Mouse (Mus musculus): ENCODE measurements at regions not wholly inside any gene's neighbourhood (a gene's known extent, or its start where the extent isn't known, plus 50 kb on each side); places are given as distances from the start of the nearest gene placed in this dataset.

DNA sequence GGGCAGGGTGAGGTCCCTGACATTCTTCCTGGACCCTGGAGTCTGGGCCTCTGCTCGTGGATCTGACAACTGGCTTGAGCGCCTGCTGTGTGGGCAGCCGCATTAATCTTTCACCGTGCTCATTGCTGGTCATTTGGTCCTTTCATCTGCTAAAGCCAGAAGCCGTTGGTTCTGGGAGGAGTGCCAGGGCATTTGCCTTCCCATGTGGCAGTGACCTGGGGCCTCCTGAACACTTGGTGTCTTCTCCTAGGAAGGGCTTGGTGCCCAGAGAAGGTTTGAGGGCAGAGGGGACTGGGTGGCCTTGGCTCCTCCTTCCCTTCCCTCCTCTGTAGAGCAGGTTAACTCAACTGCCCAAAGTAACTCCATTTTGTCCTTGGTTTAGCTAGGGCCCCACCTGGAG, 79.7 kb upstream of the Adra2c start:
- Histone ChIP-seq H3K36me3 (ENCODE audit: insufficient read depth, low read length) (no peaks in the 10 kb centered on the region), H3K27me3 (ENCODE audit: insufficient read depth, low read length) (no peaks in the 10 kb centered on the region), H3K4me1 (ENCODE audit: insufficient read depth, low read length) (no peaks in the 10 kb centered on the region), H3K27ac (ENCODE audit: low read depth, low read length) (no peak overlapping the region), H3K4me3 (ENCODE audit: low read depth, low read length) (no peak overlapping the region), H3K9ac (replicated peaks; ENCODE audit: low read length, poor library complexity, severe bottlenecking) (no peak overlapping the region), H3K4me2 (ENCODE audit: low read depth, low read length, poor library complexity, severe bottlenecking) (no peak overlapping the region), H3K9me3 (ENCODE audit: low read length) (no peaks in the 10 kb centered on the region)
- DNase-seq (ENCODE audit: low spot score) (peak; percentile 43), ATAC-seq (ENCODE audit: low FRiP score) (no peak)
- 59% methylated on average over 5 of the region's 5 CpGs for WGBS
- no peak for TF ChIP-seq CTCF (IDR thresholded peaks at IDR 0.05)

DNA sequence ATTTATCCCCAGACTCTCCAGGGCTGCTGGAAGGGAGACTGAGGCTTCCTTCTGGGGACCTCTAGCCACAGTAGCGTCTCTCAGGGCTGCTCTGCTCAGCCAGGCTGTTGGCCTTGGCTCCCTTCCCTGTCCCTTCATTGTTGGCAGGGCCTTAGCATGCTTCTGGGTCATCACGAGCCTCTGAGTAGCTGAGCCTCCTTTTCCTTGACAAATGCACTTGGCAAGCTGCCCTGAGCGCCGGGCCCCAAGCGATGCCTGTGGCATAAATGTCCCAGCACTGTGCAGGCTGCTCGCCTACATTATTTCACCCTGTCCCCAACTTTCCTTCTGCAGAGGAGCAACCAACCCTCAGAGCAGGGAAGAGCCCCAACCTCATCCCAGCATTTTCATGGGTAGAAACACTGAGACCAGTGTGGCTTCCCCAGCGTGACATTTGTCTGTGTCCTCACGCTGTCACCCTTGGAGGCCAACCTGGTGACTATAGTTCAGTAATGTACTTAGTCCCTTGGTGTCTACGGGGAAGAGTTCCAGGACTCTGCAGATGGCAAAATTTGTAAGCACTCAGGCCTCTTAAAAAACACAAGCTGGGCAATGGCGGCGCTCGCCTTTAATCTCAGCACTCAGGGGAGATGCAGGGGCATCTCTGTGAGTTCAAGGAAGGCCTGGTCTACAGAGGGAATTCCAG, 83.7 kb upstream of the Lrpap1 start:
- no peak overlapping the region for H3K4me2 ChIP-seq (ENCODE audit: low read depth, low read length, poor library complexity, severe bottlenecking)
- H3K27ac ChIP-seq (ENCODE audit: low read depth, low read length): no peak overlapping the region
- no peaks in the 10 kb centered on the region for H3K27me3 ChIP-seq (ENCODE audit: insufficient read depth, low read length)
- H3K9me3 ChIP-seq (ENCODE audit: low read length): no peaks in the 10 kb centered on the region
- peak; percentile 77 for ATAC-seq (ENCODE audit: low FRiP score)
- H3K9ac ChIP-seq (replicated peaks; ENCODE audit: low read length, poor library complexity, severe bottlenecking): no peak overlapping the region
- H3K4me3 ChIP-seq (ENCODE audit: low read depth, low read length): no peak overlapping the region
- no peaks in the 10 kb centered on the region for H3K4me1 ChIP-seq (ENCODE audit: insufficient read depth, low read length)
- TF ChIP-seq CTCF (IDR thresholded peaks at IDR 0.05): no peak
- H3K36me3 ChIP-seq (ENCODE audit: insufficient read depth, low read length): no peaks in the 10 kb centered on the region
- 57% methylated on average over 12 of the region's 12 CpGs for WGBS
- DNase-seq (ENCODE audit: low spot score): peak; percentile 93

DNA sequence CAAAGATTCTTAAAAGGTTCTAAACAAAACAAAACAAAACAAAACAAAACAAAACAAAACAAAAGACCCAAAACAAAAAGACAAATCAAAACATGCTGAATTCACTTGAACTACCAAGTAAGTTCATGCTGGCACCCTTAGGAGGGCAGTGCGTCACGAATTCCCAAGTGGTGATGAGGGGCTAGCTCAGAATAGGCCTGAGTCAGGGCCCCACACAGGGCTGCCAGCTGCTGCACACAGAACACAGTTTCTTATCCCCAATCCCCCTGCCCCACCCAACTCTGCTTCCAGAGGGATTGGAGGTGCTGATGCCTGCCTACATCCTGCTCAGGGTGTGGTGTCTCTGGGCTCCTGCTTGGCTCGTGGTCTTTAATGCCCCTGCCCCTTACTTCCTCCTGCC, 80.3 kb upstream of the Lrpap1 start:
- H3K27ac ChIP-seq (ENCODE audit: low read depth, low read length): no peak overlapping the region
- H3K27me3 ChIP-seq (ENCODE audit: insufficient read depth, low read length): no peaks in the 10 kb centered on the region
- no peak overlapping the region for H3K4me3 ChIP-seq (ENCODE audit: low read depth, low read length)
- H3K9me3 ChIP-seq (ENCODE audit: low read length): no peaks in the 10 kb centered on the region
- WGBS: 69% methylated on average over 3 of the region's 3 CpGs
- H3K4me1 ChIP-seq (ENCODE audit: insufficient read depth, low read length): no peaks in the 10 kb centered on the region
- DNase-seq (ENCODE audit: low spot score) (no peak), ATAC-seq (ENCODE audit: low FRiP score) (no peak)
- TF ChIP-seq CTCF (IDR thresholded peaks at IDR 0.05): no peak
- H3K9ac ChIP-seq (replicated peaks; ENCODE audit: low read length, poor library complexity, severe bottlenecking): no peak overlapping the region
- no peaks in the 10 kb centered on the region for H3K36me3 ChIP-seq (ENCODE audit: insufficient read depth, low read length)
- H3K4me2 ChIP-seq (ENCODE audit: low read depth, low read length, poor library complexity, severe bottlenecking): no peak overlapping the region

DNA sequence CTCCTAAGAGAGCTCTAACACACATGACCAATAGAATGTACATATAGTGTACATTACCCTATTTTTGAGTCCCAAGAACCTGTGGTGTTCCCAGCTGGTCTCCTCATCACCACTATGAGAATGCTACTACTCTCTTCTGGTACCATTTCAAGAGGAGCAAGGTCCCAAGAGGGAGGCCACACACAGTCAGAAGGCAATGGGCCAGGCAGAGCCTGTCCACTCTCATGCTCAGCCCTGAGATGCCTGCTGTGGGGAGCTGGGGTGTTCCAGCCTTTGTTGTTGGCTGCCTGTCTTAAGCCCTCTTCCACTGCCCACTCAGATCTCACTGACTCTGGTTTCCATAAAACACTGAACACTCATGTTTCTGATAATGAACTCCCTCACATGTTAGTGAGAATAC, 79.7 kb upstream of the Lrpap1 start:
- TF ChIP-seq CTCF (IDR thresholded peaks at IDR 0.05): no peak
- H3K36me3 ChIP-seq (ENCODE audit: insufficient read depth, low read length): no peaks in the 10 kb centered on the region
- no peaks in the 10 kb centered on the region for H3K4me1 ChIP-seq (ENCODE audit: insufficient read depth, low read length)
- no peak overlapping the region for H3K27ac ChIP-seq (ENCODE audit: low read depth, low read length)
- no peak overlapping the region for H3K9ac ChIP-seq (replicated peaks; ENCODE audit: low read length, poor library complexity, severe bottlenecking)
- H3K27me3 ChIP-seq (ENCODE audit: insufficient read depth, low read length): no peaks in the 10 kb centered on the region
- H3K4me2 ChIP-seq (ENCODE audit: low read depth, low read length, poor library complexity, severe bottlenecking): no peak overlapping the region
- no peak for ATAC-seq (ENCODE audit: low FRiP score)
- no peak for DNase-seq (ENCODE audit: low spot score)
- H3K9me3 ChIP-seq (ENCODE audit: low read length): no peaks in the 10 kb centered on the region
- H3K4me3 ChIP-seq (ENCODE audit: low read depth, low read length): no peak overlapping the region

DNA sequence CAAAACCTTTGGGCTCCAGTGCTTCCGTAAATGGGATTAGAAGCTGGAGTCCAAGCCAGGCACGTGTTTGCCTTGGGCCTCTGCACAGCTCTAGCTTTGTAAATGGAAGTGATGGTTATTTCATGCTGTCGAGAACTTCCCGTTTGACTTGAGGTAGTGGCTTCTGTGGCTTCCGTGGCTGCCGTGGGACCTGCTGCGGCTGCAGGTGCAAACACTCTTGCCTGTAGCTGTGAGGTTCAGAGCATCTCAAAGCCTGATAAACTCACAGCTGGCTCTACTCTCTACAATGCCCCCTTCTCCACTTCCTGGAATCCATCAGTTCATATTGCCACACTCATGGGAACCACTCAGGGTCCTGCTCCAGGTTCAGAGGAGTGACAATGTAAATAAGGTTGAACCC, 77.9 kb upstream of the Lrpap1 start:
- WGBS: 62% methylated on average over 7 of the region's 7 CpGs
- Histone ChIP-seq H3K27me3 (ENCODE audit: insufficient read depth, low read length) (no peaks in the 10 kb centered on the region), H3K36me3 (ENCODE audit: insufficient read depth, low read length) (no peaks in the 10 kb centered on the region), H3K27ac (ENCODE audit: low read depth, low read length) (no peak overlapping the region), H3K4me2 (ENCODE audit: low read depth, low read length, poor library complexity, severe bottlenecking) (no peak overlapping the region), H3K9ac (replicated peaks; ENCODE audit: low read length, poor library complexity, severe bottlenecking) (no peak overlapping the region), H3K9me3 (ENCODE audit: low read length) (no peaks in the 10 kb centered on the region), H3K4me1 (ENCODE audit: insufficient read depth, low read length) (no peaks in the 10 kb centered on the region), H3K4me3 (ENCODE audit: low read depth, low read length) (no peak overlapping the region)
- DNase-seq (ENCODE audit: low spot score) (no peak), ATAC-seq (ENCODE audit: low FRiP score) (no peak)
- no peak for TF ChIP-seq CTCF (IDR thresholded peaks at IDR 0.05)

DNA sequence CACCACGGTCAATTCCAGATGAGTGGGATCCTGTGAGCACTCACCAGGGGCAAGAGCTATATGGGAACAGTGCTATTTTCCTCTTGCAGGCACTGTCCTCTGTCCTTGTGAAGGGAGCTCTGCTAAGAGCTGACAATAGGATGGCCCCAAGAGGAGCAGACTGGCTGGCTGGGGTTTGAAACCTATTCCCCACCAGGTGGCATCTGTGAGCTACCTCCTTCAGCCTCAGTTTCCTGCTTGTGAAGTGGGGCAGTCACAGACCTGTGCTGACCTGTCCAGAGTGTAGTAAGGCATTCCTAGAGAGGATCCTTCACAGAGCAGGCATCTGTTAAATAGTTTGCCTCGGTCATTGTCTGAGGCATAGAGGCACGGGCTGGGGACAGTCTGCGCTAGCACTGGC, 71.8 kb upstream of the Lrpap1 start:
- ATAC-seq (ENCODE audit: low FRiP score): no peak
- no peaks in the 10 kb centered on the region for H3K9me3 ChIP-seq (ENCODE audit: low read length)

More for the DNA sequence above, 71.8 kb upstream of the Lrpap1 start:
- TF ChIP-seq CTCF (IDR thresholded peaks at IDR 0.05): peak; percentile 59
- DNase-seq (ENCODE audit: low spot score): no peak
- no peaks in the 10 kb centered on the region for H3K27me3 ChIP-seq (ENCODE audit: insufficient read depth, low read length)
- no peaks in the 10 kb centered on the region for H3K4me1 ChIP-seq (ENCODE audit: insufficient read depth, low read length)
- H3K27ac ChIP-seq (ENCODE audit: low read depth, low read length): no peak overlapping the region
- no peak overlapping the region for H3K4me3 ChIP-seq (ENCODE audit: low read depth, low read length)
- 73% methylated on average over 4 of the region's 4 CpGs for WGBS
- no peak overlapping the region for H3K9ac ChIP-seq (replicated peaks; ENCODE audit: low read length, poor library complexity, severe bottlenecking)
- H3K36me3 ChIP-seq (ENCODE audit: insufficient read depth, low read length): no peaks in the 10 kb centered on the region
- H3K4me2 ChIP-seq (ENCODE audit: low read depth, low read length, poor library complexity, severe bottlenecking): no peak overlapping the region
